Mouse (Mus musculus): ENCODE measurements at regions not wholly inside any gene's neighbourhood (a gene's known extent, or its start where the extent isn't known, plus 50 kb on each side); places are given as distances from the start of the nearest gene placed in this dataset.

DNA sequence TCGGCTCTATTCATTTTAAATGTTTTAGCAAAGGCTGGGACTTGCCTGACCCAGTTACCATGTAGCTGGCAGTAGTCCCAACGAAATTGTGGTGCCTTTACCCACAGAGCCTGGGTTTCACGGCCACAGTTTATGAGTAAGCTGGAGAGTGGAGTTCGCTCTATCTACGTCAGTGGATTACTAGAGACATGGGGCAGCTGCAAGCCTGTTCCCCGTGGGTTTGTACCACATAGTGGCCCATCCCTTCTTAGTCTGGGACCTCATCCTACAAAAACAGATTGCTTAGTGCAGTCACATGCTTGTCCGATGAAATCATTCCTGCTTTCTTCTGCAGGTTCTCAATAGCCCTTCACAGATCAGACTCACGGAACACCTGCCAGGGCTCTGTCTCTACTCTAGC is 123.7 kb downstream of the Rdh14 start:
- H3K4me2 ChIP-seq (ENCODE audit: low read depth, low read length): no peak overlapping the region
- H3K9ac ChIP-seq (ENCODE audit: low read length): no peak overlapping the region
- no peaks in the 10 kb centered on the region for H3K4me1 ChIP-seq (ENCODE audit: control insufficient read depth, insufficient read depth, low read length)
- no peak overlapping the region for H3K27ac ChIP-seq (ENCODE audit: low read length)
- no peaks in the 10 kb centered on the region for H3K36me3 ChIP-seq (ENCODE audit: control insufficient read depth, insufficient read depth, low read length)
- ATAC-seq (ENCODE audit: insufficient read depth, low FRiP score): no peak
- WGBS: 62% methylated on average over 8 of the region's 8 CpGs
- H3K27me3 ChIP-seq (ENCODE audit: control insufficient read depth, insufficient read depth, low read length): no peaks in the 10 kb centered on the region
- H3K9me3 ChIP-seq (replicated peaks; ENCODE audit: control insufficient read depth, low read length): no peaks in the 10 kb centered on the region
- no peak overlapping the region for H3K4me3 ChIP-seq (replicated peaks; ENCODE audit: low read length)

DNA sequence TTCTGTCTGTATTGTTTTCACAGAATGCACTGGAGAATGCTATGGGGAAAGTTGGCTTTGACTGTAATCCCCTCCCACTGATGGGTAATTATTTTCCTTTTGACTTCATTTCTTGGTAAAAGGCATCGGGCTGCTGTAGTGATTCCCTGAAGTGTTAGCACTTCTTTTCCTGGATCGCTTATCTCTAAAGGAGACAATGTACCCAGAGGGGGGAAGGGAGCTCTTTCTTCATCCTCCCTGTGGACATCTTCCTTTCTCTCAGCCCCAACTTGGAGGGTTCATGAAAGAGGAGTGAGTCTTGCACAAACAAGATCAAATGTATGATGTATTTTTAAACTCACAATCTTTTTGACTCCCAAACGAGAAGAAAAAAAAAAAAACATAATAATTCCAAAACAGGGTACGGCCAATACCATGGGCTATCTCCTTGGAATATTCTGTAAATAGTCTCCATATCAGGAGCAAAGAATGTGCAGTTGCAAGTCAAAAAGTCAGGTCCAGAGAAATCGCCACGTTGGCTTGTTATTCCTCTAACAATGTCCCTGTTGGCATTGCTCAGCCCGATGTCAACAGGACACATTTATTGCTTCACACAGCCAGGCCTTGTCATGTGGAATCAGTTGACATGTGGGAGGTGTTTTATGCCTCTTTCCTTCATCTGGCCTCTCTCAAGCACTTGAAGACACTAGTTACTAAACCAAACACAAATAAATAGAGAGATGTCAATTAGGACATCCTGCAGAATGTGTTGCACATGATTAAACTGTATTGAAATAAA is 134.1 kb downstream of the Rdh14 start:
- H3K4me1 ChIP-seq (ENCODE audit: control insufficient read depth, insufficient read depth, low read length): no peaks in the 10 kb centered on the region
- WGBS: 47% methylated on average over 7 of the region's 7 CpGs
- no peak overlapping the region for H3K4me3 ChIP-seq (replicated peaks; ENCODE audit: low read length)
- no peak overlapping the region for H3K27ac ChIP-seq (ENCODE audit: low read length)
- no peaks in the 10 kb centered on the region for H3K36me3 ChIP-seq (ENCODE audit: control insufficient read depth, insufficient read depth, low read length)
- no peaks in the 10 kb centered on the region for H3K9me3 ChIP-seq (replicated peaks; ENCODE audit: control insufficient read depth, low read length)
- no peaks in the 10 kb centered on the region for H3K27me3 ChIP-seq (ENCODE audit: control insufficient read depth, insufficient read depth, low read length)
- H3K9ac ChIP-seq (ENCODE audit: low read length): no peak overlapping the region
- no peak overlapping the region for H3K4me2 ChIP-seq (ENCODE audit: low read depth, low read length)
- no peak for ATAC-seq (ENCODE audit: insufficient read depth, low FRiP score)

- WGBS: 62% methylated on average over 4 of the region's 4 CpGs
- no peaks in the 10 kb centered on the region for H3K27me3 ChIP-seq (ENCODE audit: control insufficient read depth, insufficient read depth, low read length)
- H3K9me3 ChIP-seq (replicated peaks; ENCODE audit: control insufficient read depth, low read length): no peaks in the 10 kb centered on the region
- H3K36me3 ChIP-seq (ENCODE audit: control insufficient read depth, insufficient read depth, low read length): no peaks in the 10 kb centered on the region
- H3K27ac ChIP-seq (ENCODE audit: low read length): no peak overlapping the region
- H3K9ac ChIP-seq (ENCODE audit: low read length): no peak overlapping the region
- no peak overlapping the region for H3K4me2 ChIP-seq (ENCODE audit: low read depth, low read length)
- H3K4me1 ChIP-seq (ENCODE audit: control insufficient read depth, insufficient read depth, low read length): no peaks in the 10 kb centered on the region
- no peak overlapping the region for H3K4me3 ChIP-seq (replicated peaks; ENCODE audit: low read length)
- ATAC-seq (ENCODE audit: insufficient read depth, low FRiP score): no peak
These were observed 135.4 kb downstream of the Rdh14 start for GRCm38 (mm10) chr12:10525934-10526333.

DNA sequence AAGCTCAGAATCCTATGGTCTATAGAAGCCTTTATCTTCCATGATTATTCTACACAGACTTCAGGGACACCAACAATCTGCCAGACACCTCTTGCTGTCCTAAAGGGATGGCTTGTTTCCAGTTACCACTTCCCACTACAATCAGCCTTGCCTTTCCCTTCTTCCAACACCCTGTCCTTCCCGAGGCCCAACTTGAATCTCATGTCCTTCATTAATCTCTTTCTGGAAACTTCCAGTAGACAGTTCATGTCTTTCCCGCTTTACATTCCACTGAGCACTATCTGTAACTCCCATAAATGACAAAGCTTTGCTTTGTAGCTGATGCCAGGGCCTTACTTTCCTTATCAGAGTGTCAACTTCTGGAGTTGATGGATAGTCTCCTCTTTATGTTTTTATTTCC is 138.5 kb downstream of the Rdh14 start:
- Histone ChIP-seq H3K4me2 (ENCODE audit: low read depth, low read length) (no peak overlapping the region), H3K9me3 (replicated peaks; ENCODE audit: control insufficient read depth, low read length) (no peaks in the 10 kb centered on the region), H3K4me3 (replicated peaks; ENCODE audit: low read length) (no peak overlapping the region), H3K9ac (ENCODE audit: low read length) (no peak overlapping the region), H3K27ac (ENCODE audit: low read length) (no peak overlapping the region), H3K4me1 (ENCODE audit: control insufficient read depth, insufficient read depth, low read length) (no peaks in the 10 kb centered on the region), H3K27me3 (ENCODE audit: control insufficient read depth, insufficient read depth, low read length) (no peaks in the 10 kb centered on the region), H3K36me3 (ENCODE audit: control insufficient read depth, insufficient read depth, low read length) (no peaks in the 10 kb centered on the region)
- WGBS: 64% methylated on average over 2 of the region's 2 CpGs
- ATAC-seq (ENCODE audit: insufficient read depth, low FRiP score): no peak

DNA sequence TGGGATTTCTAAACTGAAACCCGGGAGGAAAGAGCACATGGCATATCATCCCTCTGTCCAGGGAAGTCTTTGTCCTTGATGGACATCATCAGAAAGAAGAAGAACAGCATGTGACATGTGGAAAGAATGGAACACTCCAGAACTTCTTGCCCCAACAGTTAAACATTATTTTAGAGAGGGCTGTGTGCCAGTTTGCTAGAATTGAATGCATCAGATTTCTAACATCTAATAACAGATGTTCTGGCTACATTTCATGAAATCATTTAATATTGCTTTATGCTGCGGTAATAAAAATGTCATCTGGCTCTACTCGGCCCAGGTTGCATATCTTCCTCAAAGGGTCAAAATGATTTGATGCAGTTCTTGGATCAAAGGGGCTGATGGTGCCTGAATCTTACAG is 140.4 kb downstream of the Rdh14 start:
- no peaks in the 10 kb centered on the region for H3K4me1 ChIP-seq (ENCODE audit: control insufficient read depth, insufficient read depth, low read length)
- no peak for ATAC-seq (ENCODE audit: insufficient read depth, low FRiP score)
- no peak overlapping the region for H3K4me2 ChIP-seq (ENCODE audit: low read depth, low read length)
- no peaks in the 10 kb centered on the region for H3K27me3 ChIP-seq (ENCODE audit: control insufficient read depth, insufficient read depth, low read length)
- H3K36me3 ChIP-seq (ENCODE audit: control insufficient read depth, insufficient read depth, low read length): no peaks in the 10 kb centered on the region
- 69% methylated on average over 3 of the region's 3 CpGs for WGBS
- no peak overlapping the region for H3K27ac ChIP-seq (ENCODE audit: low read length)
- H3K4me3 ChIP-seq (replicated peaks; ENCODE audit: low read length): no peak overlapping the region
- H3K9ac ChIP-seq (ENCODE audit: low read length): no peak overlapping the region
- no peaks in the 10 kb centered on the region for H3K9me3 ChIP-seq (replicated peaks; ENCODE audit: control insufficient read depth, low read length)

- no peak for ATAC-seq (ENCODE audit: insufficient read depth, low FRiP score)
- Histone ChIP-seq H3K4me2 (ENCODE audit: low read depth, low read length) (no peak overlapping the region), H3K27me3 (ENCODE audit: control insufficient read depth, insufficient read depth, low read length) (no peaks in the 10 kb centered on the region), H3K9ac (ENCODE audit: low read length) (no peak overlapping the region), H3K27ac (ENCODE audit: low read length) (no peak overlapping the region), H3K9me3 (replicated peaks; ENCODE audit: control insufficient read depth, low read length) (no peaks in the 10 kb centered on the region), H3K4me3 (replicated peaks; ENCODE audit: low read length) (no peak overlapping the region), H3K4me1 (ENCODE audit: control insufficient read depth, insufficient read depth, low read length) (no peaks in the 10 kb centered on the region), H3K36me3 (ENCODE audit: control insufficient read depth, insufficient read depth, low read length) (no peaks in the 10 kb centered on the region)
- WGBS: 85% methylated on average over 6 of the region's 6 CpGs
These were observed 143.4 kb downstream of the Rdh14 start for GRCm38 (mm10) chr12:10533971-10534370.

DNA sequence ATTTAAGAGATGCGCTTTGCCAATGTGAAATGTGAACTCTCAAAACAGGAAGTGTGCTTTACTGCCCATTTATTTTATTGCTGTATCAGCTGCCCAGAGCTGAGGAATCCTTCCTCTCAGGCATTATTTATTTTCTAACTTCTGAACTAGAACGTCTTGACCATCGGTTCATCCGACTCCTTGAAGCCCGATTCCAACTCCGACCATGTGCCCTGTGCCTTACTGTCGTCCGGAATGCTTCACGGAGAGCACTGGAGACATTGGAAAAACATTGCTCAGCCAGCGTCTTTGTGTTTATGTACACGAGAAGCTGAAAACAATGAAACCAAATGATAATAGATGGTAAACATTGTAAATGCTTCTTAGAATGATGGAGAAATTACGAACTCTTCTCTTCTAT is 145.7 kb downstream of the Rdh14 start:
- H3K4me3 ChIP-seq (replicated peaks; ENCODE audit: low read length): no peak overlapping the region
- no peaks in the 10 kb centered on the region for H3K4me1 ChIP-seq (ENCODE audit: control insufficient read depth, insufficient read depth, low read length)
- H3K9me3 ChIP-seq (replicated peaks; ENCODE audit: control insufficient read depth, low read length): no peaks in the 10 kb centered on the region
- no peak for ATAC-seq (ENCODE audit: insufficient read depth, low FRiP score)
- H3K27me3 ChIP-seq (ENCODE audit: control insufficient read depth, insufficient read depth, low read length): no peaks in the 10 kb centered on the region
- H3K9ac ChIP-seq (ENCODE audit: low read length): no peak overlapping the region
- H3K36me3 ChIP-seq (ENCODE audit: control insufficient read depth, insufficient read depth, low read length): no peaks in the 10 kb centered on the region
- 68% methylated on average over 12 of the region's 12 CpGs for WGBS
- H3K27ac ChIP-seq (ENCODE audit: low read length): no peak overlapping the region
- H3K4me2 ChIP-seq (ENCODE audit: low read depth, low read length): no peak overlapping the region

GRCm38 (mm10) chr12:10537069-10537468 is 146.5 kb downstream of the Rdh14 start:
- ATAC-seq (ENCODE audit: insufficient read depth, low FRiP score): peak; percentile 53; the same call in 1 of the 2 replicates

GRCm38 (mm10) chr12:10549481-10550201 is 159.1 kb downstream of the Rdh14 start:
- no peaks in the 10 kb centered on the region for H3K36me3 ChIP-seq (ENCODE audit: control insufficient read depth, insufficient read depth, low read length)
- WGBS: 26% methylated on average over 1 of the region's 1 CpGs
- H3K4me2 ChIP-seq (ENCODE audit: low read depth, low read length): no peak overlapping the region
- H3K4me3 ChIP-seq (replicated peaks; ENCODE audit: low read length): no peak overlapping the region
- no peaks in the 10 kb centered on the region for H3K4me1 ChIP-seq (ENCODE audit: control insufficient read depth, insufficient read depth, low read length)
- no peak overlapping the region for H3K9ac ChIP-seq (ENCODE audit: low read length)
- H3K27me3 ChIP-seq (ENCODE audit: control insufficient read depth, insufficient read depth, low read length): no peaks in the 10 kb centered on the region
- H3K27ac ChIP-seq (ENCODE audit: low read length): no peak overlapping the region
- ATAC-seq (ENCODE audit: insufficient read depth, low FRiP score): no peak
- no peaks in the 10 kb centered on the region for H3K9me3 ChIP-seq (replicated peaks; ENCODE audit: control insufficient read depth, low read length)

More at GRCm38 (mm10) chr12:10537069-10537468, 146.5 kb downstream of the Rdh14 start:
- H3K27me3 ChIP-seq (ENCODE audit: control insufficient read depth, insufficient read depth, low read length): no peaks in the 10 kb centered on the region
- no peaks in the 10 kb centered on the region for H3K36me3 ChIP-seq (ENCODE audit: control insufficient read depth, insufficient read depth, low read length)
- H3K27ac ChIP-seq (ENCODE audit: low read length): no peak overlapping the region
- H3K9me3 ChIP-seq (replicated peaks; ENCODE audit: control insufficient read depth, low read length): no peaks in the 10 kb centered on the region
- 4% methylated on average over 4 of the region's 4 CpGs for WGBS
- H3K9ac ChIP-seq (ENCODE audit: low read length): no peak overlapping the region
- H3K4me3 ChIP-seq (replicated peaks; ENCODE audit: low read length): no peak overlapping the region
- H3K4me2 ChIP-seq (ENCODE audit: low read depth, low read length): no peak overlapping the region
- no peaks in the 10 kb centered on the region for H3K4me1 ChIP-seq (ENCODE audit: control insufficient read depth, insufficient read depth, low read length)
